20 mouse cellular contexts compared by ENCODE assay signal in genomic region chr4:82540466-82540990, GRCm38 (mm10).
A peak's percentile ranks its signal among the peaks of the same experiment; 100 is the strongest.
DNase-seq lines count a peak whose midpoint lies in the region; ATAC-seq and TF ChIP-seq lines count a peak whose summit lies in the region.
"Had no signal": no experiment of that assay in that cellular context is flagged by ENCODE, and none has a peak within 500 bp of the region (broad histone marks: within the 10 kb centered on the region; RNA-seq: fewer than 3 reads in every experiment).

No protein-coding gene starts in this region.

- H3K27me3 ChIP-seq in hindbrain, postnatal 0 days (ENCODE audit: insufficient read depth, low read length), result no peaks in the 10 kb centered on the region
- H3K27me3 ChIP-seq in hindbrain, embryonic 13.5 days, result peaks cover 42% of the 10 kb centered on the region
- peaks cover 37% of the 10 kb centered on the region for H3K27me3 ChIP-seq in midbrain, embryonic 11.5 days (ENCODE audit: control insufficient read depth, insufficient read depth, low read length)
- peaks cover 17% of the 10 kb centered on the region for H3K27me3 ChIP-seq in midbrain, postnatal 0 days (ENCODE audit: insufficient read depth, low read length)

- no peak overlapping the region; the same call in 1 of the 2 replicates for H3K27ac ChIP-seq in hindbrain, postnatal 0 days
- H3K27ac ChIP-seq in hindbrain, embryonic 13.5 days, result no peak overlapping the region
- no peak overlapping the region for H3K27ac ChIP-seq in midbrain, embryonic 11.5 days (ENCODE audit: low read depth, low read length)
- H3K27ac ChIP-seq in midbrain, postnatal 0 days (ENCODE audit: low read depth, low read length), result no peak overlapping the region
- H3K27ac ChIP-seq: embryonic facial prominence, embryonic 15.5 days; hindbrain, embryonic 10.5 days; limb, embryonic 12.5 days; liver, embryonic 15.5 days had no signal

- WGBS in hindbrain, postnatal 0 days, result 50% methylated on average over 5 of the region's 5 CpGs
- 65% methylated on average over 5 of the region's 5 CpGs for WGBS in hindbrain, embryonic 13.5 days
- 66% methylated on average over 5 of the region's 5 CpGs for WGBS in midbrain, embryonic 11.5 days
- 71% methylated on average over 5 of the region's 5 CpGs for WGBS in midbrain, postnatal 0 days

- H3K4me3 ChIP-seq in hindbrain, postnatal 0 days (ENCODE audit: low read length), result no peak overlapping the region
- H3K4me3 ChIP-seq in hindbrain, embryonic 13.5 days, result no peak overlapping the region
- H3K4me3 ChIP-seq in midbrain, embryonic 11.5 days (ENCODE audit: low read depth, low read length), result no peak overlapping the region
- no peak overlapping the region for H3K4me3 ChIP-seq in midbrain, postnatal 0 days (ENCODE audit: low read depth, low read length)
- H3K4me3 ChIP-seq: embryonic facial prominence, embryonic 15.5 days; hindbrain, embryonic 10.5 days; limb, embryonic 12.5 days; liver, embryonic 15.5 days had no signal

- no peaks in the 10 kb centered on the region for H3K9me3 ChIP-seq in hindbrain, postnatal 0 days (ENCODE audit: low read length)
- H3K9me3 ChIP-seq in hindbrain, embryonic 13.5 days, result no peaks in the 10 kb centered on the region
- H3K9me3 ChIP-seq in midbrain, embryonic 11.5 days (ENCODE audit: control insufficient read depth, low read length), result no peaks in the 10 kb centered on the region
- no peaks in the 10 kb centered on the region for H3K9me3 ChIP-seq in midbrain, postnatal 0 days (ENCODE audit: low read length)
- H3K9me3 ChIP-seq: embryonic facial prominence, embryonic 15.5 days; hindbrain, embryonic 10.5 days; limb, embryonic 12.5 days; liver, embryonic 15.5 days had no signal

- H3K36me3 ChIP-seq in hindbrain, postnatal 0 days (ENCODE audit: insufficient read depth, low read length), result no peaks in the 10 kb centered on the region
- H3K36me3 ChIP-seq in hindbrain, embryonic 13.5 days, result no peaks in the 10 kb centered on the region
- no peaks in the 10 kb centered on the region for H3K36me3 ChIP-seq in midbrain, embryonic 11.5 days (ENCODE audit: control insufficient read depth, insufficient read depth, low read length)
- no peaks in the 10 kb centered on the region for H3K36me3 ChIP-seq in midbrain, postnatal 0 days (ENCODE audit: insufficient read depth, low read length)
- H3K36me3 ChIP-seq: embryonic facial prominence, embryonic 15.5 days; hindbrain, embryonic 10.5 days; limb, embryonic 12.5 days; liver, embryonic 15.5 days had no signal

- ATAC-seq in hindbrain, postnatal 0 days, result no peak
- no peak for ATAC-seq in hindbrain, embryonic 13.5 days (ENCODE audit: low FRiP score)
- no peak for ATAC-seq in midbrain, embryonic 11.5 days (ENCODE audit: low FRiP score)
- ATAC-seq in midbrain, postnatal 0 days (ENCODE audit: low FRiP score), result no peak
- ATAC-seq: CD4-positive, CD25-positive, alpha-beta regulatory T cell, adult 4 months; midbrain, embryonic 16.5 days had no signal

- intact Hi-C loops in heart, postnatal 25 days (cut with DNase I), result loop anchor here (5.0 to 10.0 kb wide), 2 partner anchors 403 to 1366 kb away; no protein-coding TSS in a partner anchor

- no peak for TF ChIP-seq CTCF in hindbrain, postnatal 0 days (IDR thresholded peaks at IDR 0.05; ENCODE audit: low read depth)
- no peak for TF ChIP-seq CTCF in midbrain, postnatal 0 days (IDR thresholded peaks at IDR 0.05)

- DNase-seq in heart, adult 11 months, result peak; percentile 90
- DNase-seq in heart, postnatal 25 days (ENCODE audit: low spot score), result no peak
- DNase-seq in hindbrain, postnatal 0 days (ENCODE audit: low spot score), result no peak
- DNase-seq in midbrain, embryonic 11.5 days (ENCODE audit: low spot score, missing footprints), result peak; percentile 82
- DNase-seq in midbrain, postnatal 0 days (ENCODE audit: low spot score), result no peak
- DNase-seq in urinary bladder, postnatal 36 days (ENCODE audit: low spot score in 2 of 2), result no peak
- DNase-seq: adrenal gland, adult 8-10 months; gastrocnemius, postnatal 36 days; kidney, adult 2 months; kidney, postnatal 25 days; layer of hippocampus, postnatal 36 days; right cerebral cortex, postnatal 14 days; thymus, postnatal 25 days had no signal

- peak overlapping the region; percentile 64 for H3K4me2 ChIP-seq in hindbrain, postnatal 0 days (ENCODE audit: low read depth, low read length)
- H3K4me2 ChIP-seq in hindbrain, embryonic 13.5 days, result no peak overlapping the region
- no peak overlapping the region for H3K4me2 ChIP-seq in midbrain, embryonic 11.5 days
- H3K4me2 ChIP-seq in midbrain, postnatal 0 days (ENCODE audit: low read depth, low read length, poor library complexity, severe bottlenecking), result no peak overlapping the region
- H3K4me2 ChIP-seq: limb, embryonic 12.5 days; liver, embryonic 15.5 days had no signal

- 0 out of 2 replicates have a peak, but pooled peaks cover 9% of the 10 kb centered on the region for H3K4me1 ChIP-seq in hindbrain, postnatal 0 days (ENCODE audit: insufficient read depth, low read length)
- H3K4me1 ChIP-seq in hindbrain, embryonic 13.5 days (replicated peaks), result peaks cover 58% of the 10 kb centered on the region
- peaks cover 23% of the 10 kb centered on the region for H3K4me1 ChIP-seq in midbrain, embryonic 11.5 days (ENCODE audit: control insufficient read depth, insufficient read depth, low read length)
- peaks cover 11% of the 10 kb centered on the region; the same call in 1 of the 2 replicates for H3K4me1 ChIP-seq in midbrain, postnatal 0 days (ENCODE audit: insufficient read depth, low read length)
- H3K4me1 ChIP-seq: liver, embryonic 15.5 days had no signal

- H3K9ac ChIP-seq in hindbrain, postnatal 0 days (replicated peaks; ENCODE audit: low read length), result no peak overlapping the region
- no peak overlapping the region for H3K9ac ChIP-seq in hindbrain, embryonic 13.5 days
- no peak overlapping the region for H3K9ac ChIP-seq in midbrain, embryonic 11.5 days (ENCODE audit: low read length)
- no peak overlapping the region for H3K9ac ChIP-seq in midbrain, postnatal 0 days (replicated peaks; ENCODE audit: low read length, poor library complexity, severe bottlenecking)
- H3K9ac ChIP-seq: embryonic facial prominence, embryonic 15.5 days; limb, embryonic 12.5 days; liver, embryonic 15.5 days had no signal

Comparison
In these comparisons a context has a peak if more than half of its experiments do, and no peak if none do; other contexts are left out.
1. DNase-seq: peak in heart, adult 11 months (single experiment) and midbrain, embryonic 11.5 days (single experiment); none in heart, postnatal 25 days (single experiment), hindbrain, postnatal 0 days (single experiment), midbrain, postnatal 0 days (single experiment) and urinary bladder, postnatal 36 days (0 of 2).